Mouse (Mus musculus) midbrain, embryonic 10.5 days (tissue): ENCODE measurements at regions not wholly inside any gene's neighbourhood (a gene's known extent, or its start where the extent isn't known, plus 50 kb on each side); places are given as distances from the start of the nearest gene placed in this dataset.

Source experiments
- DNase-seq: peaks from one replicate; pipeline ENCODE4 v3.0.0-alpha.2; 2017; ENCODE audit warnings: low spot score
- H3K27ac ChIP-seq: fragments of 300-500 bp; sonication (generic); replicated peaks from 2 replicates; pipeline ENCODE4 v1.5.1; 2016; ENCODE audit warnings: mild to moderate bottlenecking
- H3K27me3 ChIP-seq: fragments of 300-500 bp; sonication (generic); 2 replicates; pipeline ENCODE4 v1.6.1; 2016; ENCODE audit warnings: low read depth, mild to moderate bottlenecking; ENCODE audit not compliant: poor library complexity, severe bottlenecking
- H3K36me3 ChIP-seq: fragments of 300-500 bp; sonication (generic); 2 replicates; pipeline ENCODE4 v1.6.1; 2016; ENCODE audit warnings: mild to moderate bottlenecking, moderate library complexity
- H3K4me1 ChIP-seq: fragments of 300-500 bp; sonication (generic); 2 replicates; pipeline ENCODE4 v1.6.1; 2016
- H3K4me3 ChIP-seq: fragments of 300-500 bp; sonication (generic); 2 replicates; pipeline ENCODE4 v1.5.1; 2016; ENCODE audit warnings: mild to moderate bottlenecking, moderate library complexity
- H3K9me3 ChIP-seq: fragments of 300-500 bp; sonication (generic); replicated peaks from 2 replicates; pipeline ENCODE4 v1.6.1; 2016; ENCODE audit warnings: mild to moderate bottlenecking
- WGBS: fragments of 180-500 bp; shearing (Covaris S2); methylation state at CpG from one replicate; pipeline ENCODE4 v1.1.7; 2016; 5-methylcytosine and 5-hydroxymethylcytosine counted together

- no peaks in the 10 kb centered on the region for H3K27me3 ChIP-seq
- H3K4me3 ChIP-seq = no peak overlapping the region
- no peak for DNase-seq
- H3K27ac ChIP-seq = no peak overlapping the region
- no peaks in the 10 kb centered on the region for H3K36me3 ChIP-seq
- peaks cover 16% of the 10 kb centered on the region for H3K4me1 ChIP-seq
- no peaks in the 10 kb centered on the region for H3K9me3 ChIP-seq
- WGBS = 93% methylated on average over 8 of the region's 8 CpGs
Observed at GRCm38 (mm10) chr19:57541693-57542314, 69.0 kb upstream of the Atrnl1 start.

- Histone ChIP-seq H3K36me3 (no peaks in the 10 kb centered on the region), H3K4me1 (peaks cover 12% of the 10 kb centered on the region), H3K27ac (no peak overlapping the region), H3K9me3 (no peaks in the 10 kb centered on the region), H3K4me3 (no peak overlapping the region), H3K27me3 (no peaks in the 10 kb centered on the region)
- DNase-seq = no peak
- 94% methylated on average over 5 of the region's 5 CpGs for WGBS
Observed at GRCm38 (mm10) chr19:57542506-57542905, 68.3 kb upstream of the Atrnl1 start.

- Histone ChIP-seq H3K9me3 (no peaks in the 10 kb centered on the region), H3K4me3 (peak overlapping the region; percentile 35), H3K4me1 (peaks cover 8% of the 10 kb centered on the region), H3K27ac (peak overlapping the region; percentile 42; the same call in 1 of the 2 replicates), H3K27me3 (no peaks in the 10 kb centered on the region), H3K36me3 (no peaks in the 10 kb centered on the region)
- 32% methylated on average over 13 of the region's 13 CpGs for WGBS
- peak; percentile 44 for DNase-seq
Observed at GRCm38 (mm10) chr19:57543681-57544214, 67.1 kb upstream of the Atrnl1 start.

GRCm38 (mm10) chr19:57544229-57544879 lies 66.5 kb upstream of the Atrnl1 start:
- H3K4me3 ChIP-seq = no peak overlapping the region
- 84% methylated on average over 17 of the region's 17 CpGs for WGBS
- no peak overlapping the region for H3K27ac ChIP-seq
- no peak for DNase-seq
- H3K4me1 ChIP-seq = peaks cover 8% of the 10 kb centered on the region
- H3K27me3 ChIP-seq = no peaks in the 10 kb centered on the region
- no peaks in the 10 kb centered on the region for H3K9me3 ChIP-seq
- no peaks in the 10 kb centered on the region for H3K36me3 ChIP-seq

- H3K9me3 ChIP-seq = no peaks in the 10 kb centered on the region
- H3K27me3 ChIP-seq = no peaks in the 10 kb centered on the region
- no peak overlapping the region for H3K4me3 ChIP-seq
- H3K36me3 ChIP-seq = no peaks in the 10 kb centered on the region
- 92% methylated on average over 2 of the region's 2 CpGs for WGBS
- no peak for DNase-seq
- no peak overlapping the region for H3K27ac ChIP-seq
- peaks cover 8% of the 10 kb centered on the region for H3K4me1 ChIP-seq
Observed at GRCm38 (mm10) chr19:57545071-57545470, 65.8 kb upstream of the Atrnl1 start.

GRCm38 (mm10) chr19:57546039-57546438 lies 64.8 kb upstream of the Atrnl1 start:
- no peak overlapping the region for H3K27ac ChIP-seq
- 76% methylated on average over 2 of the region's 2 CpGs for WGBS
- no peaks in the 10 kb centered on the region for H3K9me3 ChIP-seq
- H3K36me3 ChIP-seq = no peaks in the 10 kb centered on the region
- H3K4me1 ChIP-seq = peaks cover 8% of the 10 kb centered on the region
- no peaks in the 10 kb centered on the region for H3K27me3 ChIP-seq
- no peak overlapping the region for H3K4me3 ChIP-seq
- DNase-seq = no peak

GRCm38 (mm10) chr19:57546519-57546918 lies 64.3 kb upstream of the Atrnl1 start:
- Histone ChIP-seq H3K36me3 (no peaks in the 10 kb centered on the region), H3K4me3 (no peak overlapping the region), H3K27me3 (no peaks in the 10 kb centered on the region), H3K27ac (no peak overlapping the region), H3K9me3 (no peaks in the 10 kb centered on the region), H3K4me1 (peaks cover 8% of the 10 kb centered on the region)
- WGBS = 88% methylated on average over 10 of the region's 10 CpGs
- DNase-seq = no peak

- Histone ChIP-seq H3K4me3 (no peak overlapping the region), H3K4me1 (peaks cover 18% of the 10 kb centered on the region), H3K27ac (no peak overlapping the region), H3K36me3 (no peaks in the 10 kb centered on the region), H3K27me3 (no peaks in the 10 kb centered on the region), H3K9me3 (no peaks in the 10 kb centered on the region)
- WGBS = 92% methylated on average over 11 of the region's 11 CpGs
- no peak for DNase-seq
Observed at GRCm38 (mm10) chr19:57548093-57548492, 62.7 kb upstream of the Atrnl1 start.

- 90% methylated on average over 11 of the region's 11 CpGs for WGBS
- Histone ChIP-seq H3K4me1 (peaks cover 19% of the 10 kb centered on the region), H3K27me3 (no peaks in the 10 kb centered on the region), H3K9me3 (no peaks in the 10 kb centered on the region), H3K36me3 (no peaks in the 10 kb centered on the region), H3K4me3 (no peak overlapping the region), H3K27ac (no peak overlapping the region)
- DNase-seq = no peak
Observed at GRCm38 (mm10) chr19:57548661-57549060, 62.2 kb upstream of the Atrnl1 start.

GRCm38 (mm10) chr19:57552964-57553740 lies 57.7 kb upstream of the Atrnl1 start:
- 76% methylated on average over 11 of the region's 11 CpGs for WGBS

GRCm38 (mm10) chr19:57554086-57554485 lies 56.7 kb upstream of the Atrnl1 start:
- Histone ChIP-seq H3K36me3 (no peaks in the 10 kb centered on the region), H3K4me3 (no peak overlapping the region), H3K27me3 (no peaks in the 10 kb centered on the region), H3K4me1 (peaks cover 13% of the 10 kb centered on the region), H3K27ac (no peak overlapping the region), H3K9me3 (no peaks in the 10 kb centered on the region)
- DNase-seq = no peak
- WGBS = 90% methylated on average over 6 of the region's 6 CpGs

More at GRCm38 (mm10) chr19:57552964-57553740, 57.7 kb upstream of the Atrnl1 start:
- peaks cover 13% of the 10 kb centered on the region for H3K4me1 ChIP-seq
- H3K9me3 ChIP-seq = no peaks in the 10 kb centered on the region
- H3K4me3 ChIP-seq = no peak overlapping the region
- no peak for DNase-seq
- H3K27me3 ChIP-seq = no peaks in the 10 kb centered on the region
- H3K27ac ChIP-seq = no peak overlapping the region
- no peaks in the 10 kb centered on the region for H3K36me3 ChIP-seq

GRCm38 (mm10) chr19:57555313-57555712 lies 55.5 kb upstream of the Atrnl1 start:
- Histone ChIP-seq H3K27me3 (no peaks in the 10 kb centered on the region), H3K36me3 (no peaks in the 10 kb centered on the region), H3K4me1 (peaks cover 13% of the 10 kb centered on the region), H3K27ac (no peak overlapping the region), H3K9me3 (no peaks in the 10 kb centered on the region), H3K4me3 (no peak overlapping the region)
- 61% methylated on average over 5 of the region's 5 CpGs for WGBS
- no peak for DNase-seq
